Mouse (Mus musculus) stomach, postnatal 0 days (tissue): Measurements from ENCODE around the gene Ctsk.
A peak's percentile ranks its signal among the peaks of the same experiment; 100 is the strongest.

ENCODE experiments used
- CTCF ChIP-seq: IDR thresholded peaks from 2 replicates; pipeline ENCODE4 v1.5.1; 2016; ENCODE audit warnings: antibody characterized with exemption, low read depth, mild to moderate bottlenecking, moderate library complexity
- EP300 ChIP-seq: optimal IDR thresholded peaks from 2 replicates; pipeline ENCODE3; 2016; ENCODE audit warnings: antibody characterized with exemption

DNA sequence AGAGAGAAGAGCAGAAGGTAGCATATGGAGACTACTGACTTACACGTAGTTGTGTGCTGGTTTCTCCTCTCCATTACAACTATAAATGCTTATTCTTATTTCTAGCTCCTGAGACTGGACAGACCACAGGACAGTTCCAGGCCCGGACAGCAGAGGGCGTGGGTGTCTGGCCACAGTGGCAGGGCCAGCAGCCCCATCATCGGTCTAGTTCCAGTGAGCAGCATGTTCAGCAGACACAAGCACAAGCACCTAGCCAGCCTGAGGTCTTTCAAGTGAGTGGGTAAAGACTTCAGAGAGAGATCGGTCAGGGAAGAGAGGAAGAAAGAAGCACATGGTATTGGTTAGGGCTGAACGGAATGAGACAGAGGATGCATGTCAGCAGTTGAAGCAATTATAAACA, 4.7 kb upstream of the Ctsk start:
- TF ChIP-seq CTCF (peak; percentile 81), EP300 (no peak)
